Mouse (Mus musculus) cerebellum, postnatal 14 days (tissue): ENCODE results near the gene Fgf3.

Experiments used
- DNase-seq, 2 experiments: peaks; one replicate each; pipeline ENCODE4 v3.0.0; 2021; ENCODE audit warnings: mixed read lengths in 2 of 2

Gene Fgf3

GRCm38 (mm10) chr7:144837891-144838488 is at the start of gene Fgf3:
Gene Fgf3 (plus strand): TSS chr7:144838083.
- no peak for DNase-seq

DNA sequence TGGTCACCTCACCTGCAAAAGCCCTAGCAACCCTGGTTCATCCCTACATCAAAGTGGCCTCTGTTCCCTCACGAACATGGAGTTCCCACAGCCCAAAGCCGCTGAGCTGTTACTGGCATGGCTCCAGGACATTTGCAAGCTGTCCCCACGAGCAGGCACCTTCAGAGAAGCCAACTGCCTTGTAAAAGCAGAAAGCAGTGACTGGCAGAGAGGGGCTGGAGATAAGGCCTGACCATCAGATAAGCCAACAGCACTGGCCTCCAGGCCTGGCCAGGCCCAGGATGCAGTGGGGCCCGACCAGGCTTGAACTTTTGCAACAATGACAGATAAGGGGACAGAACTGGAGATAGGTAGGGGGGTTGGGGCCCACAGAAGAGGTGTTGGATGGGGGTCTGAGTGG is 49.3 kb upstream of the Fgf3 start:
- peak; percentile 42 to 62 for DNase-seq

DNA sequence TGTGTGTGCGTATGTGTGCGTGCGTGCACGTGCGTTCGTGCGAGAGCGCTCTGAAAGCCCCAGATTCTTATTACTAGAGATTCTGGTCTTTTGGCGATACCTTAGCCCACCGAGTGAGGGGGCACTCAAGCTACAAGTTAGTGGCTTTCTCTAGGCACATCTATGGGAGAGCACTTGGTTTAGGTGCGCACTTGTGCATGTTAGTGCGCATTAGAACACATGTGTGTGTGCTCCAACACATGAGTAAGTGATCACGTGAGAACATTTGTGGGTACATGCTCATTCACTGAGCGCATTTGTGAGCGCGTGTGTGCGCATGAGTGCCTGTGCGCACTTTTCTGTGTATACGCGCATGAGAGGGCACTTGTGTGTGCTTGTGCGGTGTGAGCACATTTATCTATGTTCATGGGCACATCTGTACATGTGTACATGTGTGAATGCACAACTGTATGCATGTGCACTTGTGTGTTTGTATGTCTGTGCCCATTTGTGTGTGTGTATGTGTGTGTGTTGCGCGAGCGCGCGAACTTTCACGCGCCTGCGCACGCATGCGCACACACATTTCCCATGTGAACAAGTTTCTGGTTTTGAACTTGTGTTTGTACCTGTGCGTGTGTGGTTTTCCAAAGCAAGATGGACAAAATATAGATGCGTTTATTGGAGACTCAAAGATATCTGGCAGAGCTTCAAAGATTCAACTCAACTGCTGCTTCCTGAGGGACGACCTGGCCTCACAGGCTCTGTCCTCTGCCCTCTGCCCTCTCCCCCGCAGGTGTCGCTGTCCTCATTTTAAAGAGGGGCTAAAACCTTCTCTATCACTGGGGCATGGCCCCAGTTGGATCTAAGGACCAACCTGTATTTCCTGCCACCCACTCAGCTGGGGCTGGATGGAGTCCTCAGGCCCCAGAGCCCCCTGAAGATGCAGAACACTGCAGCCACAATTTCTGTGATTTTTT is 48.0 kb upstream of the Fgf3 start:
- DNase-seq: no peak

- no peak for DNase-seq
Measured at GRCm38 (mm10) chr7:144791426-144791825, 46.5 kb upstream of the Fgf3 start.

DNA sequence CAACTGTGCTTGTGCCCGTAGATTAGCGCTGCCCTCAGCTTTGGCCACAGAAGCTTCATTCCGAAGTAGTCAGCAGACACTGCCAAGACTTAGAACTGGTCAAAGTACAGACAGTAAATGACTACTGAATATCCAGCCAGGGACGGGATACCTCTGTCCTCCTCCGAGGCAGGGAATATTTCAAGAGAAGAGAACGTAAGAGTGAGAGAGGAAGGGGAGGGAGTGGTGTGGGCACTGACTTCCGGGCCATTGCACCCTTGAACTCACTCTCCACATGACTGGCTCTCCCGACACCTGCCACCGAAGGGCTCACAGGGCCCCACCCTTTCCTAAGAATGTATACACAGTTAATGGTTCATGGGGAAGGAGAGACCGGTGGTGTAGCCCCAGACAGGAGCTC is 44.6 kb upstream of the Fgf3 start:
- no peak for DNase-seq

DNA sequence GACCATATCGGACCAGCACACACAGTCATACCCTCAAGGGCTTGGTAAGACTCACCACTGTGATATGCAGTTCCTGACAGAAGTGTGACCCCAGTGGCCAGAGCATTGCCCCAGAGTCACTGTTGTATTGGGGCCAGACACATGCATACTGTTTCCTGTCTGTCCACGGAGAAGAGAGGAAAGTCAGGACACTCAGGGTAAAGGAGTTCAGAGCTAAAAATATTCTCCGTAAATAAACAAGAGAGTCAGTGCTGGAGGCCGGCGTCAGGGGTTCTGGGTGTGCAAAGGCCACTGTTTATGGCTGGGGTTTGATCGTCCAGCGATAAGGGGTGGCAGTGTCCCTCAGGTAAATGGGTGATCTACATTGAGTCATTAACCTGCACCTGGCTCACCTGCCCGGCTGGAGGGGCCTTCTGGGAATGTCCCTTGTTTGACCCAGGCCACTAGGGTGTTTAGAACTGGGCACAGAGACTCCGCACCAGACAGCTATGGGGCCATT is 41.9 kb upstream of the Fgf3 start:
- DNase-seq: no peak

GRCm38 (mm10) chr7:144796986-144797735 is 40.7 kb upstream of the Fgf3 start:
- peak; percentile 52 to 60 for DNase-seq

GRCm38 (mm10) chr7:144798471-144798870 is 39.4 kb upstream of the Fgf3 start:
- peak; percentile 54 to 59 for DNase-seq

DNA sequence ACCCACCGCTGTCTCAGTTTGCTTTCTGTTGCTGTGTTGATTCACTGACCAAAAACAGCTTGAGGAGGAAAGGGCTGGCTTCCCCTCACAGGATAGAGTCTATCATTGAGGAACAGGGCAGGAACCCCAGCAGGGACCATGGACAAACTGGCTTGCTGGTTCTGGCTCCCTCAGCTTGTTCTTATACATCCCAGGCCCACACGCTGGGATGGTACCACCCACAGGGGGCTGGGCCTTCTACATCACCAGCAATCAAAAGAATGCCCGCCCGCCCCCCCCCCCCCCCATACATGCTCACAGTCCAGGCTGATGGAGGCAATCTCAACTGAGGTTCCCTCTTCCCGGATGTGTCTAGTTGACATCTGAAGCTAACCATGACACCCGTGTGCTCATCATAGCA is 30.8 kb upstream of the Fgf3 start:
- DNase-seq: no peak

- DNase-seq: no peak
Measured at GRCm38 (mm10) chr7:144807976-144808577, 29.8 kb upstream of the Fgf3 start.

GRCm38 (mm10) chr7:144811521-144811920 is 26.4 kb upstream of the Fgf3 start:
- DNase-seq: no peak

DNA sequence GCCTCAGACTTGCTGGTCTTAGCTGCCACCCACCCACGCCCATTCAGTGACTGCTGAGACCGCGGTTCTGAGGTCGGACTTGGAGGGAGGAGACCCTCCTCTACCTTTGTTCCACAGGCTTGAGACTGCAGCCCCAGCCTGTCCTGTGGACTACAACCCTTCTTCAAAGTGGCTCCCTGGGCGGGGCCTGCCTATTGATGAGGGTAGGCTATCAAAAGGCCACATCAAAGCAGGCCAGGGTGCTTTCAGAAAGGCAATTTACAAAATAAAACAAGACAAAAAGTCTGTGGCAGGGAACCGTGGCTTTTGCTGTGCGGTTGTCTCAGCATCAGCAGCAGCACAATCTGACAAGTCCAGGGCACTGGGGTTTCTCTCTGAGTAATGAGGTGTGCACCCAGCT is 16.0 kb upstream of the Fgf3 start:
- no peak for DNase-seq

- DNase-seq: peak; percentile 15 to 51
Measured at GRCm38 (mm10) chr7:144823988-144824387, 13.9 kb upstream of the Fgf3 start.

- no peak for DNase-seq
Measured at GRCm38 (mm10) chr7:144828369-144828768, 9.5 kb upstream of the Fgf3 start.

DNA sequence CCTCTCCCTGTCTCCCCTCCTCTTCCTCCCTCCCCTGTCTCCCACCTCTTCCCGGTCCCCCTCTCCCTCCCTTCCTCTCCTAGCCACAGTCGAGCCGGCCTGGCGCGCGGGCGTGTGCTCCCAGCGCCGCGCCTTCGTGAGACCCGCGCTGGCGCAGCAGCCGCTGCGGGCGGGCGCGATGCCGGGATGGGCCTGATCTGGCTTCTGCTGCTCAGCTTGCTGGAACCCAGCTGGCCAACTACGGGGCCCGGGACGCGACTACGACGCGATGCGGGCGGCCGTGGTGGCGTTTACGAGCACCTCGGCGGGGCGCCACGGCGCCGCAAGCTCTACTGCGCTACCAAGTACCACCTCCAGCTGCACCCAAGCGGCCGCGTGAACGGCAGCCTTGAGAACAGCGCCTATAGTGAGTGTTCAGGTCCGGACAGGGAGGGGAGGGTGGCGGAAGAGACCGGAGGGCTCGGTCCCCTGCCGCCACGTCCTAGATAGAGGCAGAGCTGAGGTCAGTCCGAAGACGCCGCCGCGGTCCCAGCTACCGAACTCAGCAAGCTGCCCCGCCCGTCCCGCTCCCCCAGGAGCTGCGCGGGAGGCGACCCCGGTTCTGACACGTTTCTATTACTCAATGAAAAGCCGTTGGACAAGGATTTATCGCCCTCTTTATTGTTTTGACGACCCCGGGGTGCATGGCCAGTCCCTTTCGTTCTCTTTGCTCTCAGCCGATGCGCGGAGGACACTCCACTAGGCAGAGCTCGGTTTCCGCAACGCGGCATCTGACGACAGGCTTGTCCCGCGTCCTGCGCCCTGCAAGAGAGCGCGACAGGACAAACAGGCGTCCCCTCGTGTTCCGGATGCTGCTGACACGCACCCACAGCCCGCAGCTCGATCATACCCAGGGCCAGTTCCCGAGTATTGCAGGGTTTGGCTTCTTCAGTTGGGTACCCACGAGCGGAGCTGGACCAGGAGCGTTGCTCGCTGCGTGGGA is 930 bp downstream of the Fgf3 start:
- peak; percentile 22 to 33 for DNase-seq

- DNase-seq: peak; percentile 21 to 56
Measured at GRCm38 (mm10) chr7:144846158-144846557, 8.3 kb downstream of the Fgf3 start.

GRCm38 (mm10) chr7:144847067-144847466 is 9.2 kb downstream of the Fgf3 start, which contains the start of gene Fgf4:
Gene Fgf4 (plus strand): TSS chr7:144847367.
- no peak for DNase-seq

DNA sequence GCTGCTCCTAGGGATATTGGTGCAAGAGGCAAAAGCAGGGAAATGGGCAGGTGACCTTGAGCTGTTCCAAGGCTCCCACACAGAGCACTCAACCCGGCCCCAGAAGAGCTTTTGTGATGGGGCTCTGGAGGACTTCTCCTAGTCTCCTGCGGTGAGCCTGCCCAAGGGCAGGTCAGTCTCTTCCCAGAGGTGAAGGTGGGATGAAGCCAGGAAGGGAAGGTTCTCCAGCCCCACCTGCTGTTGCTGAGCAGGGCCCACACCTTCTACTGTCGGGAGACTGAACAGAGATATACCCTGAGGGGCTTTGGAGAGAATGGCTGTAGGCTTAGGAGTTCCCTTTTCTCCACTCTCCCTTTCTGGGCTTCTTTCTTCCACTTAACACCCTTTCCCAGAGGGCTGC is 13.4 kb downstream of the Fgf3 start:
- no peak for DNase-seq

- no peak for DNase-seq
Measured at GRCm38 (mm10) chr7:144854966-144855365, 17.1 kb downstream of the Fgf3 start.

GRCm38 (mm10) chr7:144857158-144857557 is 19.3 kb downstream of the Fgf3 start:
- no peak for DNase-seq

- no peak for DNase-seq
Measured at GRCm38 (mm10) chr7:144857826-144858342, 20.0 kb downstream of the Fgf3 start.
